Mouse (Mus musculus): ENCODE measurements around the gene Hspb9. TPM values are rescaled to one million over a fixed set of nuclear protein-coding genes. Genes with fewer than 3 reads are reported as not detected.

Hspb9 gene
- total and polyA plus RNA-seq, 3 experiments = 0.73 to 2.1 TPM; not detected in 1

GRCm38 (mm10) chr11:100719312-100719711 is 5.7 kb downstream of the Hspb9 start:
- Histone ChIP-seq H3K4me3 (ENCODE audit: control insufficient read depth in 1 of 2, insufficient read depth in 1 of 2, low read depth in 2 of 2, low read length in 2 of 2) (no peak overlapping the region), H3K9ac (ENCODE audit: control insufficient read depth, low read depth, low read length, poor library complexity, severe bottlenecking) (no peak overlapping the region), H3K27ac (ENCODE audit: control insufficient read depth, low read depth, low read length) (no peak overlapping the region), H3K27me3 (ENCODE audit: control insufficient read depth in 1 of 2, insufficient read depth in 2 of 2, low read length in 2 of 2) (no peaks in the 10 kb centered on the region), H3K36me3 (ENCODE audit: control insufficient read depth in 1 of 2, insufficient read depth in 2 of 2, low read length in 2 of 2) (peaks cover 17 to 42% of the 10 kb centered on the region in 2 experiments), H3K4me1 (ENCODE audit: control insufficient read depth in 1 of 2, insufficient read depth in 2 of 2, low read length in 2 of 2) (peaks cover 24 to 35% of the 10 kb centered on the region in 2 experiments), H3K9me3 (replicated peaks; ENCODE audit: insufficient read depth, low read length) (no peaks in the 10 kb centered on the region), H3K79me2 (ENCODE audit: control insufficient read depth, insufficient read depth, low read length, poor library complexity) (peaks cover 38% of the 10 kb centered on the region)
- TF ChIP-seq RAD21 (IDR thresholded peaks at IDR 0.05; ENCODE audit: low read depth, low read length) (no peak), MYC (IDR thresholded peaks at IDR 0.05; ENCODE audit: low read depth, low read length) (no peak), MAZ (IDR thresholded peaks at IDR 0.05; ENCODE audit: low read depth, low read length) (no peak), ZKSCAN1 (IDR thresholded peaks at IDR 0.05; ENCODE audit: low read depth, low read length) (no peak), MAFK (IDR thresholded peaks at IDR 0.05; ENCODE audit: borderline replicate concordance, low read depth, low read length) (no peak)
- DNase-seq (ENCODE audit: low read depth, low spot score) = no peak

GRCm38 (mm10) chr11:100719893-100720292 is 6.2 kb downstream of the Hspb9 start:
- H3K27ac ChIP-seq (ENCODE audit: control insufficient read depth, low read depth, low read length) = no peak overlapping the region
- no peaks in the 10 kb centered on the region for H3K27me3 ChIP-seq (ENCODE audit: control insufficient read depth in 1 of 2, insufficient read depth in 2 of 2, low read length in 2 of 2)
- H3K9me3 ChIP-seq (replicated peaks; ENCODE audit: insufficient read depth, low read length) = no peaks in the 10 kb centered on the region
- H3K36me3 ChIP-seq (ENCODE audit: control insufficient read depth in 1 of 2, insufficient read depth in 2 of 2, low read length in 2 of 2) = peaks cover 19 to 43% of the 10 kb centered on the region in 2 experiments
- no peak overlapping the region for H3K4me3 ChIP-seq (ENCODE audit: control insufficient read depth in 1 of 2, insufficient read depth in 1 of 2, low read depth in 2 of 2, low read length in 2 of 2)
- no peak overlapping the region for H3K9ac ChIP-seq (ENCODE audit: control insufficient read depth, low read depth, low read length, poor library complexity, severe bottlenecking)
- peaks cover 43% of the 10 kb centered on the region for H3K79me2 ChIP-seq (ENCODE audit: control insufficient read depth, insufficient read depth, low read length, poor library complexity)
- TF ChIP-seq MYC (IDR thresholded peaks at IDR 0.05; ENCODE audit: low read depth, low read length) (no peak), USF2 (IDR thresholded peaks at IDR 0.05; ENCODE audit: borderline replicate concordance in 1 of 2, insufficient read depth in 1 of 2, low read depth in 1 of 2, low read length in 2 of 2) (no peak), POLR2A (IDR thresholded peaks at IDR 0.05; ENCODE audit: control insufficient read depth in 1 of 2, insufficient read depth in 1 of 2, low read depth in 1 of 2, low read length in 2 of 2, poor library complexity in 1 of 2) (no peak)
- no peak for DNase-seq (ENCODE audit: low read depth, low spot score)
- H3K4me1 ChIP-seq (ENCODE audit: control insufficient read depth in 1 of 2, insufficient read depth in 2 of 2, low read length in 2 of 2) = peaks cover 29 to 39% of the 10 kb centered on the region in 2 experiments

- Histone ChIP-seq H3K4me1 (ENCODE audit: control insufficient read depth in 1 of 2, insufficient read depth in 2 of 2, low read length in 2 of 2) (peaks cover 33 to 43% of the 10 kb centered on the region in 2 experiments), H3K9me3 (replicated peaks; ENCODE audit: insufficient read depth, low read length) (no peaks in the 10 kb centered on the region), H3K36me3 (ENCODE audit: control insufficient read depth in 1 of 2, insufficient read depth in 2 of 2, low read length in 2 of 2) (peaks cover 17 to 47% of the 10 kb centered on the region in 2 experiments), H3K27ac (ENCODE audit: control insufficient read depth, low read depth, low read length) (peak overlapping the region; percentile 87; the same call in 1 of the 2 replicates), H3K9ac (ENCODE audit: control insufficient read depth, low read depth, low read length, poor library complexity, severe bottlenecking) (no peak overlapping the region), H3K4me3 (ENCODE audit: control insufficient read depth in 1 of 2, insufficient read depth in 1 of 2, low read depth in 2 of 2, low read length in 2 of 2) (no peak overlapping the region), H3K27me3 (ENCODE audit: control insufficient read depth in 1 of 2, insufficient read depth in 2 of 2, low read length in 2 of 2) (no peaks in the 10 kb centered on the region), H3K79me2 (ENCODE audit: control insufficient read depth, insufficient read depth, low read length, poor library complexity) (peaks cover 48% of the 10 kb centered on the region)
- TF ChIP-seq TCF12 (IDR thresholded peaks at IDR 0.05; ENCODE audit: low read depth, low read length) (no peak), TAL1 (IDR thresholded peaks at IDR 0.05; ENCODE audit: low read length) (peak; percentile 18; the same call in 1 of the 2 replicates)
- DNase-seq (ENCODE audit: low read depth, low spot score) = no peak
These were observed 6.7 kb downstream of the Hspb9 start for GRCm38 (mm10) chr11:100720345-100720744.
